Mouse (Mus musculus) brain, embryonic 14.5 days (tissue): ENCODE results near the gene Ccn1. TPM values are rescaled to one million over a fixed set of nuclear protein-coding genes. Genes with fewer than 3 reads are reported as not detected.

ENCODE experiments used
- DNase-seq: peaks from one replicate; pipeline ENCODE4 v3.0.0-alpha.2; 2011; ENCODE audit warnings: low read depth
- CTCF ChIP-seq: fragments of 200-500 bp; IDR thresholded peaks from 2 replicates; pipeline ENCODE4 v1.5.1; 2012; ENCODE audit warnings: inconsistent platforms, mild to moderate bottlenecking, moderate library complexity, borderline replicate concordance; ENCODE audit not compliant: insufficient read depth, insufficient read length; ENCODE audit errors: extremely low read depth
- POLR2A ChIP-seq: fragments of 200-500 bp; IDR thresholded peaks from 2 replicates; pipeline ENCODE4 v1.6.1; 2012; ENCODE audit warnings: mild to moderate bottlenecking, inconsistent platforms, borderline replicate concordance; ENCODE audit not compliant: poor library complexity, insufficient read depth, insufficient read length, severe bottlenecking; ENCODE audit errors: extremely low read depth
- polyA plus RNA-seq: library from polyadenylated mRNA; depleted of rRNA; stranded (reverse); fragments of >200 nt; gene quantifications from 2 replicates; pipeline ENCODE4 v1.2.3, GENCODE M21; 2012

Gene Ccn1
- polyA plus RNA-seq, 1 experiment = 12.9 TPM

- TF ChIP-seq CTCF (no peak), POLR2A (no peak)
These were observed 15.6 kb downstream of the Ccn1 start for GRCm38 (mm10) chr3:145634002-145634710.

GRCm38 (mm10) chr3:145632888-145633287 lies 16.9 kb downstream of the Ccn1 start:
- DNase-seq = no peak
- no peak for TF ChIP-seq POLR2A
- TF ChIP-seq CTCF = no peak

More at GRCm38 (mm10) chr3:145634002-145634710, 15.6 kb downstream of the Ccn1 start:
- DNase-seq = no peak

GRCm38 (mm10) chr3:145628643-145629042 lies 21.1 kb downstream of the Ccn1 start:
- no peak for TF ChIP-seq POLR2A
- TF ChIP-seq CTCF = no peak
- peak; percentile 77 for DNase-seq

- TF ChIP-seq POLR2A (no peak), CTCF (peak; percentile 66)
- peak; percentile 57 for DNase-seq
These were observed 22.0 kb downstream of the Ccn1 start for GRCm38 (mm10) chr3:145627830-145628229.

GRCm38 (mm10) chr3:145626063-145626462 lies 23.7 kb downstream of the Ccn1 start:
- DNase-seq = no peak
- TF ChIP-seq CTCF (no peak), POLR2A (no peak)

- TF ChIP-seq CTCF = no peak
- TF ChIP-seq POLR2A = no peak
These were observed 24.2 kb downstream of the Ccn1 start for GRCm38 (mm10) chr3:145625546-145625945.

GRCm38 (mm10) chr3:145624786-145625185 lies 25.0 kb downstream of the Ccn1 start:
- DNase-seq = no peak
- TF ChIP-seq CTCF (no peak), POLR2A (no peak)

More at GRCm38 (mm10) chr3:145625546-145625945, 24.2 kb downstream of the Ccn1 start:
- no peak for DNase-seq

- TF ChIP-seq CTCF (no peak), POLR2A (no peak)
- DNase-seq = peak; percentile 35
These were observed 26.7 kb downstream of the Ccn1 start for GRCm38 (mm10) chr3:145623047-145623446.

GRCm38 (mm10) chr3:145621209-145621608 lies 28.6 kb downstream of the Ccn1 start:
- TF ChIP-seq POLR2A (no peak), CTCF (no peak)
- DNase-seq = no peak

- TF ChIP-seq CTCF = no peak
- no peak for TF ChIP-seq POLR2A
- DNase-seq = no peak
These were observed 30.0 kb downstream of the Ccn1 start for GRCm38 (mm10) chr3:145619621-145620365.

GRCm38 (mm10) chr3:145618299-145618698 lies 31.5 kb downstream of the Ccn1 start:
- TF ChIP-seq CTCF = no peak
- TF ChIP-seq POLR2A = no peak

More at GRCm38 (mm10) chr3:145618299-145618698, 31.5 kb downstream of the Ccn1 start:
- no peak for DNase-seq
